Mouse (Mus musculus) kidney, adult 2 months (tissue): ENCODE measurements at regions not wholly inside any gene's neighbourhood (a gene's known extent, or its start where the extent isn't known, plus 50 kb on each side); places are given as distances from the start of the nearest gene placed in this dataset.

Source experiments
- CTCF ChIP-seq: fragments of 200-500 bp; conservative IDR thresholded peaks from 2 replicates; pipeline ENCODE4 v1.5.1; 2011; ENCODE audit warnings: low read depth, mild to moderate bottlenecking, control low read depth, low read length, moderate library complexity, mixed read lengths; ENCODE audit not compliant: insufficient read depth, insufficient read length
- POLR2A ChIP-seq: fragments of 200-500 bp; IDR thresholded peaks from one replicate; pipeline ENCODE4 v1.6.1; 2011; ENCODE audit warnings: low read depth, low read length, control low read depth

- TF ChIP-seq POLR2A = no peak
- no peak for TF ChIP-seq CTCF
Observed at GRCm38 (mm10) chr17:80785476-80785875, 57.2 kb upstream of the Map4k3 start.
